Mouse (Mus musculus): ENCODE data around the gene Ttll13.
A peak's percentile ranks its signal among the peaks of the same experiment; 100 is the strongest.

Ttll13 gene

DNA sequence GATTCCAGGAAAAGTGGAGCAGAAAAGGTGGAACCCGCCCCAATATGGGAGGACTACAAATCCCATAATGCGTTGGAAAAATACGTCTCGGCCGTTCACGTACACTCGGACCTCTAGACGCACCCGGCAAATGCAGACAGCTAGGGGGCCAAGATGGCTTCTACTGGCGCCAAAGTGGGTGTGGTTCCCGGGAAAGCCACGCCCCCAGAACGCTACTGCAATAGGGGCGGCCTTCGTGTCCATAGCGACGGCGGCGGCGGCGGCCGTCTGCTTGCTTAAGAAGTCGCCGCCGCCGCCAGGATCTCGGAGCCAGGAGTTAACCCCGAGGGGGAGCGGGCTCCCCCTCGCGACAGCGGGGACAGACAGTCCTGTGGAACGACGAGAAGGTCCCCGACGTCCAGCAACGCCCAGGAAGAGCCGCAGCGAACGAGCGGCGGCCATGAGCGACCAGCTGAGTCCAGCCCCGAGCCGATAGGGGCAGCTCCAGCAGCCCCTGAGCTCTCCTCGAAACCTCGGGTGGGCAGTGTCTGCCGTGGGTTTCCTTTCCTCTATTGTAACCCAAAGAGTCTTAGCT lies at the start of gene Ttll13:
Ttll13 (plus strand) TSS at position 229 of the 574 bp plus-strand sequence.
- DNase-seq = peak; percentile 96 to 98

DNA sequence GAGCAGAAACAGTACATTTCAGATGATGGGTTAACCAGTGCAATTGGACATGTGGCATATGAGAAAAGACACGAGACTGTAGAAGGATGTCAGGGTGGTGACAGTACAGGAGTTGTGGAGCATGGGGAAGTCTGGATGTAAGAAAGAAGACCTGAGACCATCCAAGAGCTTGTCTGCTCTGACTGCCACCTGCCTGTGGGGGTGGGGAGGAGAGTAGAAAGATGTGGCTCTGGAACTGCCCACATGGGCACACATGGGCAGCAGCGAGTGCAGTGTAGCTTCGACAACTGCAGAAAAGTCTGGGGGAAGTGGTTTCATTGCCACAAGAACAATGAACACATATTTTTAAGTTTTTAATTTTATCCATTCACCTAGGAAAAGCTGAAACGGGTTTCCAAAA lies 48.8 kb upstream of the Ttll13 start:
- DNase-seq = no peak

DNA sequence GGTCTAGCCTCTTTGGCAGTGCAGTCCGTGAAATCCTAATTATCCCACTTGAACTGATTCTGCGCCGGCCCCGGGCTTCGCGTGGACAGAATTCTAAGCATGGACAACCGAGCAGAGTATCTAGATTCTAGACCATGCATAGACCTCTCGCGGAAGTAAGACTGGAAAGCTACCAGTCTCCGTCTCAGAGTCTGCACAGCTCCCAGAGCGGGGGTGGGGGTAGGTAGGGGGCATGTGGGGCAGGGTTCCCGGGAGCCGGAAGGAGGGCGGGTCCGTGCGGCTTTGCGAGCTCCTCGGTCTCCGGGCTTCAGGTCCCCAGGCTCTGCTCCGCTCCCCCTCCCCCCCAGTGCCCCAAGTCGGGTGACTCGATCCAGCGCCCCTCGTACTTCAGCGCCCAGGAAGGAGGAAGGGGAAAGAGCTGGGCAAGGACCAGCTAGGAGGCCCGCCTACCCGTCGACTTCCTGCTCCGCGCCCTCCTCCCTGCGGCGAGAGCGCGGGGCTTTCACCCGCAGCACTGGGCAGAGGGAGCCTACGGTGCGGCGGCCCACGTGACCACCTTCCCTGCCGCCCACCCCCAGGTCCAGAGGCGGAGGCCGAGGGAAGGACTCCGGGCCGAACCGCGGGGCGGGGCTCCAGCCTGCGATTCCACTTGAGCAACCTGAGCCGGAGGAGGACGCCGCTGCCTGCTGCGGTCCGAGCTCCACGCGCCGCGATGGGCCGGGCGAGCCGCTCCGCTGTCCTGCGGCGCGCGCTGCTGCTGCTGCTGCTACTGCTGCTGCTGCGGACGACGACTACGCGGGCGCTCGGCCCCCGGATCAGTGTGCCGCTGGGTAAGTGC lies 48.0 kb upstream of the Ttll13 start:
- peak; percentile 76 to 77 for DNase-seq

DNA sequence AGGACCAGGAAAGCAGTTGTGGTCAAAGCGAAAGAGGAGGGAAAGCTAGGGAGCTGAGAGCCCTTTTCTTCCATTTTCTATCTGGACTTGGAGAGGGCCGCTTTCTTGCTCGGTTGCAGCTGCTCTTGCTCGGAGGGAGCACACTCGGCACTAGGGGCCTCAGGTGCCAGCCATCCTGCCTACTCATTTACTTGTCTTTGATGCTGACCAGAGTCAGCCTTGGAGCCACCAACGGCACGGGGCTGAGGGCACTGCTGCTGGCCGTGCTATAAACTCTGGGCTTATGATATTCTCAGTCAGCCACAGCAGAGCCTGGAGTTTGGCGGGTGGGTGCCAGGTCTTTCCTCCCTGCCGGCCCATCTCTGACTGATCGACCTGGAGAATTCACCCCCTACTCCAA lies 47.3 kb upstream of the Ttll13 start:
- DNase-seq = no peak

DNA sequence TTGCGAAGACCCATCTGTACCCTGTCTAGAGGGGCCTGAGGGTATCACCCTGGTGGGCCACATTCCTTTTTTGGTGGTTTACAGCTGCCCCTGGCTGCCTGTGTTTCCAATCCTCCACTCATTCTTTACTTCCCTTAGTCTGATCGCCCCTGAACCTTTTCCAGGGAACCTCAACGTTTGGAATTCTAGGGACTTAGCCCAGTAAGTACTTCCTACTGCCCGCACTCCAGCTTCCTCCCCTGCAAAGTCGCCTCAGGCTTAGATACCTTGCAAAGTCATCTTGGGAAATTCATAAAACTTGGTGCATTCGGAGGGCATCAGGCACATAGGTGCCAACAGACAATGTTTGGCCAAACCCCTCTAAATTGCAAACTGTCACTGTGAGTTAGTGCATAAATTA lies 46.9 kb upstream of the Ttll13 start:
- DNase-seq = no peak

DNA sequence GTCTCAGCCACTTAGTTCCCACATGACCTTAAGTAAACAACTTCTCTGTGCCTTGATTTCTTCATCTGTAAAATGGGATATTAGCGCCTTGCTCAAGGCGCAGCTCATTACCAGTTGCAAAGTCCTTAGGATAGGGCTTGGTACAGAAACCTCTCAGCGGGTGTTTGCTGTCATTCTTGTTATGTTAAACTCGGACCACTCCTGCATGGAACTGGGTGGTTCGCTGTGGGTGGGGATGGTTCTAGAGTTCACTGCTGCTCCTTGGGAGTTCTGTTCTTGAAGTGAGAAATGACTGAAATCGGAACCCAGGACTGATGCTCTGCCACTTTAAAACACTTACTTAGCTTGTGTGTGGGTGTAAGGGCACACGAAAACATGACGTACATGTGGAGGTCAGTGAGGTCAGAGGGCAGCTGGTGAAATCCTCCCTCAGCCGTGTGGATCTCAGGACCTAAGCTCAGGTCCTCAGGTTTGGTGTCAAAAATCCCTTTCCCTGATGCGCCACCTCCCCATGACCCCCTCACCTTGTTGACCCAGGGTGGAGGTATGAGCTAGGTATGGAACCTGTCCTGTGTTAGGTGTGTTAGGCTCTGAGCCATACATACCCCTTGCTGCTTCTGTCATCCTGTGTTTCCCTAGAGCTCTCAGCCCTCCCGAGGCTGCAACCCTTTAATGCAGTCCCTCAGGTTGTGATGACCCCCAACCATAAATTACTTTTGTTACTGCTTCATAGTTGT lies 46.2 kb upstream of the Ttll13 start:
- no peak for DNase-seq

DNA sequence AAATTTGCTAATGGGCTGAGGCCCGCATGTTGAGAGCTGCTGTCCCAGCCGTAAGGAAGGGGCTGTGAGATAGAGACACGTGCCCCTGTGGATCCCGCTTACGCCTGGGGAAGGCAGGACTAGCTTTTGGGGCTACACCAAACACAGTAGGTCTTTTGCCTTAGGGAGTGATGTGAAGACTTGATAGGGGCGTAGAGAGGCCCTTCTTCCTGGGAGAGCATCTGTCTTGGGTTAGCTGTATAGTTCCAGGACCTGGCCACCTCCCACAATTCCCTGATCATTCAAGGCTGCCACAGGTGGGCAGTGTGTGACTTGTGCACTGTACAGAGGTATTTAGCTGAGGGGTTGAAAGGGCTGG lies 45.6 kb upstream of the Ttll13 start:
- no peak for DNase-seq

DNA sequence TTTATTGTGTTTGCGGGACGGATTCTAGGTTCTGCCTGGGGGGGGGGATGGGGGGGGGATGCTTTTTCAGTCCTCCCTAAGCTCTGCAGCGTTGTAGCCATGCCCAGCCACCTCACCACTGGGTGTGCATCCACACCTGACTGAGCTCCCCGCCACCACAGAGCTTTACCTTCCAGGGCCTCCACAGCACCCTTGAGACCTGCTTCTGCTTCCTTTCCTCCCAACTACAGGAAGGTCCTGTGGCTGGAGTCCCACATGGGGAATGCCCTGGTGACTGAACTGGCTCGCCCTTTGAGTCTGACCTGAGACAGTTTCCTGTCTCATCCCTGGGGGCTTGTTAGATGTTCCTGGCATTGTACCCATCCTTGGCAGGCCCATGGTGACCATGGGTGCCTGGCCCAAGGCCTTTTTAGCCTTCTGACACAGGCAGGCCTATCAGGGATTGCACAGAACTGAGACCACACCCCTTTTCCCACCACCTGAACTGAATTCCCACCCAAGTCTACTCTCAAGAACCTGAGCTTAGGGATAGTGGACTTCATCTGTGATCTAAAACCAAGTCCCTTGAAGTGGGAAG lies 45.1 kb upstream of the Ttll13 start:
- DNase-seq = no peak

DNA sequence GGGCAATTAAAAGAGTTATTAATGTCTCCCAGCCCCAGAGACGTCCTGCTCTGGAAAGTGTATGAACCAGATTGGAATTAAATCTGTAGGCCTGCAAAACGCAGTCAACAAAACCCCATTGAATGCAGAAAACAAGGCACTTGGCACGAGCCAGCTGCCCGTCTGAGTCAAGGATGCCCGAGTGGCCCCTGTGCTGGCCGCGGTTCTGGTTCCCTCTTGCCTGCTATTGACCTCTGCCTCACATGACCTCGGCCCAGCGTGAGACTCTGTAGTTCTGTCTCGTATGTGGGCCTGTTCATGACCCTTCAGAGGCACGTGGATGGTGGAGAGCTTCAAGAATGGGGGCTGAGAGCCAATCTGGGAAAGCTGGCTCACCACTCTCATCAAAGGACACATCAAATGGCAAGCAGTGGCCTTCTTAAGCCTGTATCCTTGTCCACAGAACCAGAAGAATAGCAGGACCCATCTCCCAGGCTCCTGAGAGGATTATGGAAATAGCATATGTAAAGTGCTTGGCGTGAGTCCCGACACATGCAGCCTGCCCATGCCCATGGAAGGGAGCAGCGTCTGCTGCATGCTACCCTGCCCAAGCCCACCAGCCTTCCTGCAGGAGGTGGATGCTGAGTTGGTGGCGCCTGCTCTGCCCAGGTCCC lies 44.2 kb upstream of the Ttll13 start:
- no peak for DNase-seq

DNA sequence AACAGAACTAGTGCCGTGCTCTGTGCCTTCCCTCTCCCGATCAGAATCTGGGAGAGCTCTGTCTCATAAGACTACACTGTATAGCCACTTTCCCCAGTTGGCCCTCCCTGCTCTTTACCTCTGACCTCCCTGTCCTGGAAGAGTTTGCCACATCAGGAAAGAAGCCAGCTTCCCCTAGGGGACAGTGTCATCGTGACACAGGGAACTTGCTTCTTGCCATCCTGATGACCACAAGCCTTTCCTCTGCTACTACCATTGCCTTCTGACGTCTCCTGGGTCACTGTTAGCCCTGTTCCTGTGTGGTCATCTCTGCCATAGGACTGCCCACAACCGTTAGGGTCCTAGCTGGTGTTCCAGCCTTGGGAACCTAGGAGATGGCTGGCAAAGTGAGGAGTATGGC lies 43.2 kb upstream of the Ttll13 start:
- no peak for DNase-seq

DNA sequence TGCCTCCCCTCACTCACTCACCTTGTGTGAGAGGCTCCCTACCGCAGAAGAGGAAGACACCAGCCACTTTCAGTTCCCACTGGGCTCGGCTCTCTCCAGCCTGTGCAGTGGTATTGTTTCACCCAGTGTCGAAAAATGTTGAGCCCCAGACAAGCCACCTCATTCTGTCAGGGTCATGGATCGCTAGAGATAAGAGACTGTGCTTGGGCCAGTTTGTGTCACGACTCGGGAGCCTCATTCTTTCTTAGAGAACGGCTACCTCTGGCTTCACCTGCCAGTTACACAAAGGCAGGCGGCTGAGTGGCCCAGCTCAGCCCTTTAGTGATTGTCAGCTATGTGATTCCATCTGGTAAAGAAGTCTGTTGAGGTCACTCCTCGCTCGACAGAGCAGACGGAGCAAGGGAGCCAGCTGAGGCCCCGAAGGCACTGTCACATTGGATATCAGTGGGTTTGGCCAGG lies 42.5 kb upstream of the Ttll13 start:
- no peak for DNase-seq

DNA sequence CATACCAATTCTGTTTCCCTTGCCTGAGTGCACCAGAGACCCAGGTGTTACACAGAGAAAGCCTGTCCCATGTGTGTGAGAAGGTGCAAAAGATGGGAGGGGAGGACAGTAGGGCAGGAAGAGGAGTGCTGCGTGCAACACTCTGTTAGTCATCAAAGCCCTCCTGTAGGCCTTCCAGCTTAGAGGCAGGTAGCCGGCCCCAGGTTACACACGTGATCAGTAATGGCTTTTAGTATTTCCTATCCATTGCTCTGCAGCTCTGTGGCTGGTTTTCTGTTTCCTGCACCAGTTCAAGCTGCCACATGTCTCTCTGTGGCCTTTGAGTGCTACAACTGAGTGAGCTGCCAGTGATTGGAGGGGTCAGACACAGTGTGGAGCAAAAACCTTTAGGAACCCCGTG lies 41.8 kb upstream of the Ttll13 start:
- no peak for DNase-seq

DNA sequence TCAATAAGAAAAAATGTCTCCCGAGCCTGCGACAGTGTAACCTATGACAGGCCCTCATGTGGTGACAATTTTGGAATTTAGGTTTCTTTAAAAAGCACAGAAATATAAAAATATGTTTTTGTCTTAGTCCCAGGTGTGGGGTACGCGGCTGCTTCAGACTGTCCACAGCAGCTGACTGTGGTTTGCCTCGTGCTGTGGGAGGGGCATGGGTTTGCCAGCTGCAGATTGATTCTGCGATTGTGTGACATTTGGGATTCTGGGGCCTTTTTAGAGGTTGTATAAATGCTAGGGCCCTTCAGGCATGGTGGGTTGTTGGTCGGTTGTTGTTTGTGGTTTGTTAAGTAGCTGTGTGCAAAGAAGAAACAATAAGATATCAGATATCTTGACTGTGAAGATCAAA lies 41.2 kb upstream of the Ttll13 start:
- DNase-seq = no peak

DNA sequence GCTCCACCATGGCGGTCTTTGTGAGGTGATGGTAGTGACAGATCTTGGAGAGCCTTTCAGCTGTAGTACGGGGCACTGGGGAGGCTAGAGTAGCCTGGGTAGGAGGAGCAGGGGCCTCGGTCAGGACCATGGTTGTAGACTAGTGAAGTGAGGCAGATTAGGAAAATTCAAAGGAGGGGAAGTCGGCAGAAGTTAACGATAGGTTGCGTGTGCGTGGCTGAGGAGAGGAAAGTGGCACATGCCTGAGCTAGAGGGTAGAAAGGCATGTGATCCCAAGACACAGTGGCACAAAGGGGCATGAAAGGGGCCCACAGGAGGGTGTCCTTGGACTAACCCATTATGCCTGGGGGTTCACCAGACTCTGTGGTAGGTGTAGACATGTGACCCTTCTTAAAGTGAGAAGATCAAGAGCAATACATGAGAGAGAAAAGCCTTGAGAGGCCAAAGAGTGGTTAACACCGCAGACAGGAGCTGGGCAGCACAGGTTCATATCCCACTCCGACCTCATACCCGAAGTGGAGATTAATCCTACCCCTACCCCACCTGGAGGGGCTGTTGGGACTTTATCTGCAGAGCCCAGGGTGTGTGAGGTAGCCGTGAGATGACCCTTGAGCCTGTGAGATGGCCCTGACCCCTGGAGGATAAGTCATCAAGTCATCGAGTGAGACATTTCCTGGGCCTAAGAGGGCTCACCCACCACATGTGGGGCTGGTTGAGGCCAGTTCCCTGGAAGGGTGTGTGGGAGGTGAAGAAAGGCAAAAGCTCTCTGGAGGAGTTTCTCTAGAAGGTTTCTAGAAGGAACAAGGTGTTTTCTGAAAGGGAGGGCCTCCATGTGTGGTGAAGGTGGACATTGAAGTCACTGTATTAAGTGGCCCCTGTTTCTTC lies 40.2 kb upstream of the Ttll13 start:
- DNase-seq = no peak

DNA sequence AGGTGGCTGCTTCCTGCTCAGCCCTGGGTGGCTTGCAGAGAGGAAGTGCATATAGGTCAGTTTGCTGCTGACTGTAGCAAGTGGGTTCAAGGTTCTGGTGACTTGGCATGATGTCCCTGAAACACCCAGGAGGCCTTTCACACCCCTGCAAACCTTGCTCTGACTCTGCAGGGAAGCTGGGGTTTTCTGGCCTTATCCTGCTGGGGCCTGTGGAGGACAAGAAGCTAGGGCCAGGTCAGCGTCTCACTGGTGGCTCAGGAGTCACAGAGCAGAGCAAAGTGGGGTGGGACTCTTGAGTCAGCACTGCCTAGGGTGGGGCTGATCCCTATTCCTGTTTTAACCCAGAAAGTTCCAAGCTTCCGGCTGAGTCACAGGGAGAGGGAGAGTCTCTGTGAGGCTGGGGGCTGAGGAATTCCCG lies 38.9 kb upstream of the Ttll13 start:
- DNase-seq = no peak

DNA sequence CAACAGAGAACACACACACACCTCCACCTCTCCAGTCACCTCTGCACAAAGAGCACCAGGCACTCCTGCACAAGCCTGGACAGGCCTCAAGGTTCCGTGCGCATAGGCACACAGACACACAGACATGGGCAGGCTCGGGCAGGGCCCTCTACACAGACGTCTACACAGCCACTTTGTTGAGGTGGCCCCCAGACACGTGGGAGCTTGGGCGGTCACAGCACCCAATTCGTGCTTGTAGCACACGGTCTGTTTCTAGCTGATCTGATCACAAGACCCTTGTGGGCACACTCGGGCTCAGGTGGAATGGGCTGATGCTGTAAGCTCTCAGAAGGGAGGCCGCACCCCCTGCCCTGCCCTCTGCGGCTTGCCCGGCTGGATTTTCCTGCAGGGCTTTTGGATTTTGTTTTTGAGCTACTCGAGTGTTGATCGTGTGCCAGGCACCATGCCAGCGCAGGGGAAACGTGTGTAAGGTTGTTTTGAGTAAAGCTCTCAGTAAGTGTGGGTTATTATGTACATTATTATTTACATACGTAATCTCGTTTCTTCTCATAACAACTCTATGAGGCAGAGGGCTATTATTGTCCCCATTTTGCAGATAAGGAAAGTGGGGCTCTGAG lies 38.0 kb upstream of the Ttll13 start:
- DNase-seq = no peak

DNA sequence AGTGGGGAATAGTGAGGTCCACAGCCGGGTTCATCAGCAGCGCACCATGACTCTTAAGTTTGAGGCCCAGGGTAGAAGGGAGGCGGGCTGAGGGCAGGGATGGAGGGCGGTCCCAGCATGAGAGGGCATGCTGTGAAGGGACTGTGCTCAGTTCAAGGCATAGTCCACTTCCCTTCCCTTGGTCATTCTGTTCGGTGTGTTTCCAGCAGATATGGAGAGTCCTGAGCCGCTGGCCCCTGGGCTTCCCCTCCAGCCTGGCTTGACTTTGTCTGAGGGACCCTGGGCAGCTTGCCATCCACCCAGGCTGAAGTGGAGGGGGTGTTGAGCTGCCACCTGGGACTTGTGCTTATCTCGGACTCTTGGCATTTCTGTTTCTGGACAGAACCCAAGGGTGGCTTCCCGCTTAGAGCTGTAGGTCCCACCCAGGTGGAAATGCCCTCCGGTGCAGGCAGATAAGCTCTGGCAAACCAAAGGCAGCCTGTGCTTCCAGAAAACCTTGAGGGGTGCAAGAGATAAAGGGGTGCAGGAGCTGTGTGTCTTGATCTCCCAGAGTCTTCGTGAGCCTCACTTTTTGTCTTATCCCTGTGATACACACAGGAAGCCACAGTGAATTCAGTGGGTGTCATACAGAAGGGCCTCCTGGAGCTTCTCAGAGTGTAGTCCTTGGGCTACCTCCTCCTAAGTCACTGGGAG lies 37.3 kb upstream of the Ttll13 start:
- no peak for DNase-seq

DNA sequence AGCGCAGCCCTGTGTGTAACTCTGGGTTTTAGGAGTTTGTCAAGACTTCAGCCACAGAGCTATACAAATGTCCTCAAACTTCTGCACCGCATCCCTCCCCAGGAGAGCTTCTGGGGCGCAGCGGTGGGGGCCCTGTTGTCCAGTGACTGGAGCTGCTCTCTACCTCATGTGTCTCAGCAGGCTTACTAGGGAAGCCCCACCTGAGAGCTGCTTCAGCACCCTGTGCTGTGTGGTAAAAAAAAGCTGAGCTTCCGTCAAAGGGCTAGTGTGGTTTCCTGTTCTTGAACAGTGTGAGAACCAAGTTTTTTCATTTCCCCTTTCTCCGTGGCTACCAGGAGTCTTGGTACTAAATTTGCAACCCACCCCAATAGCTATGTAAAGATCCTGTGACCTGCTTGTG lies 36.5 kb upstream of the Ttll13 start:
- DNase-seq = no peak

DNA sequence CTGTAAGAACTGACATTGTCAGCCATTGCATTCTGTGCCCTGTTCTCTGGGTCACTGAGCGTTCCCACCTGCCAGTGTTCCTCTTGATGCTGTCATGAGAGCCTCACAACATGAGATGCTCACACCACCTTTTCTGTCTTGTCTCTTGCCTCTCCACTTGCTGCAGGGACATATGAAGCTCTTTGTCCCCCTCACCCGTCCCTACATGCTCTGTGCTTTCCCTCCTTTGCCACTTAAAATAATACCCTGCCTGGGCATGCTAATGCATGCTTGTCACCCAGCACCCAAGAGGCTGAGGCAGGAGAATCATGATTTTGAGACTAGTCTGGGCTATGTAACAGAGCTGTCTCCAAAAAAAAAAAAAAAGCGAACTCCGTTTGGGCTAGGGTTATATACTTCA lies 35.2 kb upstream of the Ttll13 start:
- no peak for DNase-seq

DNA sequence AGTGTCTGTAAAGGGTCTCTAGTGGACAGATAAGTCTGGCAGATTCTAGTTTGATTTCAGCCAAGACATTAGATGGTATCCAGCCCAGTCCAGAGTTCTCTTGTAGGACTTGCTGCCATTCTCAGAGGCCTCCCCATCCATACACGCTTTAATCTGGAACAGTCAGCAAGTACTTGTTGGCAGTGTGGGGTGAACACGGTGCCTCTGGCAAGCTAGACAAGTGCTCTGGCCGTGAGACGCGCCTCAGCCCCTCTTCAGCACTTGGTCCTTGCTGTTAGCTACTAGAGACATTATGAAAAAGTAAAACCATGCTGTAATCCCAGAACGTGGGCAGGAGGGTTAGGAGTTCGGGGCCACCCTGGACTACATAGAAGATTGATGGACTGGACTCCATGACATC lies 32.6 kb upstream of the Ttll13 start:
- DNase-seq = no peak

DNA sequence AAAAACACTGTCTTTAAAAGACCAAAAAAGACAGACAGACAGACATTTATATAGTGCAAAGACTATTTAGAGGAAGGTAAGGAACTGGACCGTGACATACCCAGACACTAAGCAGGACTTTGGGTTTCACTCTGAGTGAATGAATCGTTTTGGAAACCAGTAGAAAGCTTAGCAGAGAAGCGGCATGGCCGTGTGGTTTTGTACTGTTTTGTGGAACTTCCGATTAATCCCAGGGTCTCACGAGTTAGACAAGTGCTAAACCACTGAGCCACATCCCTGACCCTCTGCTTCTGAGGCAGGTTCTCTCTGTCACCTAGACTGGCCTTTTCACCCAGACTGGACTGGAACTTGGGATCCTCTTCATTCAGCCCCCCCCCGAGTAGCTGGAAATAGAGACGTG lies 31.7 kb upstream of the Ttll13 start:
- DNase-seq = no peak
